Mouse (Mus musculus): Measurements from ENCODE around the gene Cdkn3.

- TF ChIP-seq POLR2A (IDR thresholded peaks at IDR 0.05; ENCODE audit: extremely low read depth, insufficient read depth, low read length) (no peak), CTCF (IDR thresholded peaks at IDR 0.05; ENCODE audit: low read depth, low read length) (no peak)
Observed at GRCm38 (mm10) chr14:46724941-46725340, 35.4 kb upstream of the Cdkn3 start.
